Mouse (Mus musculus): Measurements from ENCODE around the gene Csmd2.
"Not testable (repeated sequence)": the region's sequence is repeated elsewhere in the genome, so short reads cannot be mapped to it uniquely, and the experiment has no call there.

DNA sequence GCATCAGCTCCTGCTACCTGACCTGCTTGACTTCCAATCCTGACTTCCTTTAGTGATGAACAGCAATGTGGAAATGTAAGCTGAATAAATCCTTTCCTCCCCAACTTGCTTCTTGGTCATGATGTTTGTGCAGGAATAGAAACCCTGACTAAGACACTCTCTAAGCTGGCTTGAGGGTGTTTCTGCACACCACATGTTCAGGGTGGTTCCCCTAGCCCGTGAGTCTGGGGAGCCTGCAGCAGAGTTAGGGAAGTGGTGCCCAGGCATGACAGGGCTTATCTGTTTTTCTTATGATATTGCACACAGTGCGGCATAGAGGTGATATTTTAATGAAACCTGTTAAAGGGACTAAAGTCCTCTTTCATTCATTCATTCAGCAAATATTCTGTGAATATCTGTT is 73.6 kb downstream of the Csmd2 start:
- TF ChIP-seq CTCF, EP300 (IDR thresholded peaks at IDR 0.05): not testable (repeated sequence)
